Mouse (Mus musculus) heart, adult 18-20 months (tissue): ENCODE data around the gene Gm5129. TPM values are rescaled to one million over a fixed set of nuclear protein-coding genes. Genes with fewer than 3 reads are reported as not detected.
"Not testable (repeated sequence)": the region's sequence is repeated elsewhere in the genome, so short reads cannot be mapped to it uniquely, and the experiment has no call there.

Experiments
- DNase-seq, 2 experiments: peaks; one replicate each; pipeline ENCODE4 v3.0.0; 2021 to 2022; ENCODE audit warnings: mixed read lengths in 1 of 2
- long read RNA-seq, 2 experiments: library from polyadenylated mRNA; stranded (forward); transcript quantifications; one replicate each; pipeline ENCODE4 v2.0.0; 2021
- total RNA-seq, 2 experiments: library from RNA; stranded (reverse); gene quantifications; 2 replicates each; pipeline ENCODE4 v1.2.3; 2021

Gene Gm5129
- 1 to 10 TPM in 1 of 2 experiments, not detected in 1; 1.3 TPM for total RNA-seq
- long read RNA-seq, experiment 1: 0 reads
- long read RNA-seq, experiment 2: 0 reads

- DNase-seq: peak; percentile 97 to 99
Observed at GRCm38 (mm10) chr5:29735557-29736061, at the start of gene Gm5129, which contains the start of gene Dnajb6. TSS of gene Gm5129 (minus strand) at chr5:29735936. TSS of gene Dnajb6 (plus strand) at chr5:29735688.

- not testable (repeated sequence) for DNase-seq
Observed at GRCm38 (mm10) chr5:29784906-29785305, 49.2 kb upstream of the Gm5129 start.

- DNase-seq: no peak
Observed at GRCm38 (mm10) chr5:29782261-29782660, 46.5 kb upstream of the Gm5129 start.

- DNase-seq: peak in 1 of 2 experiments; percentile 31
Observed at GRCm38 (mm10) chr5:29779733-29780132, 44.0 kb upstream of the Gm5129 start.

GRCm38 (mm10) chr5:29778029-29778428 is 42.3 kb upstream of the Gm5129 start:
- no peak for DNase-seq

GRCm38 (mm10) chr5:29775437-29775836 is 39.7 kb upstream of the Gm5129 start:
- peak; percentile 53 to 59 for DNase-seq

GRCm38 (mm10) chr5:29773460-29774150 is 37.9 kb upstream of the Gm5129 start:
- peak; percentile 22 to 34 for DNase-seq

GRCm38 (mm10) chr5:29772651-29773330 is 37.1 kb upstream of the Gm5129 start:
- DNase-seq: peak; percentile 45 to 53

GRCm38 (mm10) chr5:29772038-29772437 is 36.3 kb upstream of the Gm5129 start:
- no peak for DNase-seq

GRCm38 (mm10) chr5:29770935-29771334 is 35.2 kb upstream of the Gm5129 start:
- DNase-seq: no peak

- no peak for DNase-seq
Observed at GRCm38 (mm10) chr5:29759318-29759717, 23.6 kb upstream of the Gm5129 start.

GRCm38 (mm10) chr5:29752894-29753293 is 17.2 kb upstream of the Gm5129 start:
- DNase-seq: no peak

GRCm38 (mm10) chr5:29751306-29751705 is 15.6 kb upstream of the Gm5129 start:
- peak in 1 of 2 experiments; percentile 23 for DNase-seq

GRCm38 (mm10) chr5:29747661-29748060 is 11.9 kb upstream of the Gm5129 start:
- DNase-seq: no peak

- DNase-seq: peak; percentile 54 to 59
Observed at GRCm38 (mm10) chr5:29741093-29741492, 5.4 kb upstream of the Gm5129 start.

- no peak for DNase-seq
Observed at GRCm38 (mm10) chr5:29740651-29741050, 4.9 kb upstream of the Gm5129 start.

GRCm38 (mm10) chr5:29738076-29738475 is 2.3 kb upstream of the Gm5129 start:
- no peak for DNase-seq

GRCm38 (mm10) chr5:29737471-29737870 is 1.7 kb upstream of the Gm5129 start:
- DNase-seq: no peak

- no peak for DNase-seq
Observed at GRCm38 (mm10) chr5:29736942-29737341, 1.2 kb upstream of the Gm5129 start.

- DNase-seq: peak in 1 of 2 experiments; percentile 62
Observed at GRCm38 (mm10) chr5:29736073-29736900, 551 bp upstream of the Gm5129 start.

- no peak for DNase-seq
Observed at GRCm38 (mm10) chr5:29734831-29735510, 765 bp downstream of the Gm5129 start.

GRCm38 (mm10) chr5:29726070-29726469 is 9.7 kb downstream of the Gm5129 start:
- not testable (repeated sequence) for DNase-seq
